Mouse (Mus musculus) MEL (cell line): ENCODE results near the gene Bach2.

ENCODE experiments used
- BHLHE40 ChIP-seq: IDR thresholded peaks from 2 replicates; pipeline ENCODE4 v1.6.1; 2012; ENCODE audit warnings: low read depth, mild to moderate bottlenecking, inconsistent platforms, low read length, improper control_type of control experiment, borderline replicate concordance
- CTCF ChIP-seq, 3 experiments: IDR thresholded peaks in 2 of 3; conservative IDR thresholded peaks in 1 of 3; 2 replicates each; pipeline ENCODE4 v1.5.1; 2011 to 2012; ENCODE audit warnings: low read length in 3 of 3, low read depth in 2 of 3, mild to moderate bottlenecking in 2 of 3, improper control_type of control experiment in 1 of 3, inconsistent platforms in 1 of 3, mixed read lengths in 1 of 3, moderate library complexity in 1 of 3; ENCODE audit not compliant: control insufficient read depth in 1 of 3, insufficient read depth in 1 of 3, poor library complexity in 1 of 3, severe bottlenecking in 1 of 3
- ELF1 ChIP-seq: IDR thresholded peaks from 2 replicates; pipeline ENCODE4 v1.6.1; 2014; ENCODE audit warnings: low read depth, mild to moderate bottlenecking, inconsistent platforms, low read length, improper control_type of control experiment, moderate library complexity
- EP300 ChIP-seq, 2 experiments: IDR thresholded peaks; 2 replicates each; pipeline ENCODE4 v1.6.1; 2011; ENCODE audit warnings: improper control_type of control experiment in 2 of 2, low read length in 2 of 2, low read depth in 1 of 2, mild to moderate bottlenecking in 1 of 2
- GATA1 ChIP-seq: IDR thresholded peaks from 2 replicates; pipeline ENCODE4 v1.6.1; 2011; ENCODE audit warnings: low read depth, low read length, improper control_type of control experiment
- KAT2A ChIP-seq: conservative IDR thresholded peaks from 2 replicates; pipeline ENCODE4 v1.6.1; 2012; ENCODE audit warnings: low read depth, low read length, improper control_type of control experiment, inconsistent platforms
- MAX ChIP-seq: IDR thresholded peaks from 2 replicates; pipeline ENCODE4 v1.6.1; 2011; ENCODE audit warnings: low read length, improper control_type of control experiment
- MAZ ChIP-seq: IDR thresholded peaks from 2 replicates; pipeline ENCODE4 v1.6.1; 2012; ENCODE audit warnings: low read depth, mild to moderate bottlenecking, inconsistent platforms, low read length, improper control_type of control experiment
- POLR2A ChIP-seq, 2 experiments: IDR thresholded peaks; 2 replicates each; pipeline ENCODE4 v1.6.1; 2011 to 2012; ENCODE audit warnings: low read length in 2 of 2, mild to moderate bottlenecking in 2 of 2, control low read depth in 1 of 2, improper control_type of control experiment in 1 of 2, low read depth in 1 of 2, moderate library complexity in 1 of 2; ENCODE audit not compliant: control insufficient read depth in 1 of 2, insufficient read depth in 1 of 2, poor library complexity in 1 of 2
- RCOR1 ChIP-seq: IDR thresholded peaks from 2 replicates; pipeline ENCODE4 v1.6.1; 2012; ENCODE audit warnings: low read depth, mild to moderate bottlenecking, inconsistent platforms, low read length, improper control_type of control experiment
- SMC3 ChIP-seq: IDR thresholded peaks from 2 replicates; pipeline ENCODE4 v1.6.1; 2011; ENCODE audit warnings: low read depth, low read length, improper control_type of control experiment
- TAL1 ChIP-seq: IDR thresholded peaks from 2 replicates; pipeline ENCODE4 v1.6.1; 2012; ENCODE audit warnings: mild to moderate bottlenecking, inconsistent platforms, low read length, moderate library complexity, mixed read lengths
- TCF12 ChIP-seq: IDR thresholded peaks from 2 replicates; pipeline ENCODE4 v1.6.1; 2014; ENCODE audit warnings: low read depth, mild to moderate bottlenecking, inconsistent platforms, low read length, improper control_type of control experiment, moderate library complexity
- USF2 ChIP-seq, 2 experiments: IDR thresholded peaks; 2 replicates each; pipeline ENCODE4 v1.6.1; 2011 to 2012; ENCODE audit warnings: improper control_type of control experiment in 2 of 2, low read length in 2 of 2, borderline replicate concordance in 1 of 2, inconsistent platforms in 1 of 2, low read depth in 1 of 2, mild to moderate bottlenecking in 1 of 2; ENCODE audit not compliant: insufficient read depth in 1 of 2

GRCm38 (mm10) chr4:32360496-32360895 lies 121.9 kb downstream of the Bach2 start:
- TF ChIP-seq SMC3 (no peak), ELF1 (no peak), POLR2A (IDR thresholded peaks at IDR 0.05; ENCODE audit: control insufficient read depth in 1 of 2, insufficient read depth in 1 of 2, low read depth in 1 of 2, low read length in 2 of 2, poor library complexity in 1 of 2) (no peak), KAT2A (no peak), TCF12 (no peak), CTCF (IDR thresholded peaks at IDR 0.05 in 2 of 3, conservative IDR thresholded peaks at IDR 0.05 in 1 of 3; ENCODE audit: control insufficient read depth in 1 of 3, insufficient read depth in 1 of 3, low read depth in 2 of 3, low read length in 3 of 3, poor library complexity in 1 of 3, severe bottlenecking in 1 of 3) (no peak), USF2 (IDR thresholded peaks at IDR 0.05; ENCODE audit: borderline replicate concordance in 1 of 2, insufficient read depth in 1 of 2, low read depth in 1 of 2, low read length in 2 of 2) (no peak), MAX (no peak), BHLHE40 (no peak), GATA1 (no peak), TAL1 (no peak), RCOR1 (no peak), MAZ (no peak), EP300 (IDR thresholded peaks at IDR 0.05; ENCODE audit: low read depth in 1 of 2, low read length in 2 of 2) (no peak)
